Mouse (Mus musculus): ENCODE results near the gene Cyth3. TPM values are rescaled to one million over a fixed set of nuclear protein-coding genes. Genes with fewer than 3 reads are reported as not detected.

Cyth3 gene
- polyA plus RNA-seq, 1 experiment from 2014 or later: 29.1 TPM

GRCm38 (mm10) chr5:143620196-143620595 is 2.1 kb upstream of the Cyth3 start:
- Histone ChIP-seq H3K36me3 (ENCODE audit: control insufficient read depth, insufficient read depth, low read length) (no peaks in the 10 kb centered on the region), H3K4me2 (no peak overlapping the region), H3K9ac (ENCODE audit: low read depth, low read length) (no peak overlapping the region), H3K27me3 (ENCODE audit: control insufficient read depth, insufficient read depth, low read length) (no peaks in the 10 kb centered on the region), H3K27ac (ENCODE audit: low read depth, low read length) (no peak overlapping the region), H3K4me3 (ENCODE audit: low read depth, low read length) (no peak overlapping the region), H3K9me3 (replicated peaks; ENCODE audit: control insufficient read depth, low read length) (no peaks in the 10 kb centered on the region), H3K4me1 (ENCODE audit: control insufficient read depth, insufficient read depth, low read length) (peaks cover 38% of the 10 kb centered on the region)
- ATAC-seq (replicated peaks; ENCODE audit: insufficient number of reproducible peaks, low FRiP score, low TSS enrichment): no peak
- WGBS (ENCODE audit: insufficient replicate concordance): 12% methylated on average over 1 of the region's 1 CpGs

GRCm38 (mm10) chr5:143620941-143621340 is 1.3 kb upstream of the Cyth3 start:
- Histone ChIP-seq H3K36me3 (ENCODE audit: control insufficient read depth, insufficient read depth, low read length) (no peaks in the 10 kb centered on the region), H3K9me3 (replicated peaks; ENCODE audit: control insufficient read depth, low read length) (no peaks in the 10 kb centered on the region), H3K27ac (ENCODE audit: low read depth, low read length) (no peak overlapping the region), H3K27me3 (ENCODE audit: control insufficient read depth, insufficient read depth, low read length) (no peaks in the 10 kb centered on the region), H3K4me3 (ENCODE audit: low read depth, low read length) (no peak overlapping the region), H3K4me1 (ENCODE audit: control insufficient read depth, insufficient read depth, low read length) (peaks cover 45% of the 10 kb centered on the region), H3K9ac (ENCODE audit: low read depth, low read length) (no peak overlapping the region), H3K4me2 (no peak overlapping the region)
- WGBS (ENCODE audit: insufficient replicate concordance): 55% methylated on average over 13 of the region's 13 CpGs
- ATAC-seq (replicated peaks; ENCODE audit: insufficient number of reproducible peaks, low FRiP score, low TSS enrichment): no peak

- peak; percentile 66 for ATAC-seq (replicated peaks; ENCODE audit: insufficient number of reproducible peaks, low FRiP score, low TSS enrichment)
- Histone ChIP-seq H3K36me3 (ENCODE audit: control insufficient read depth, insufficient read depth, low read length) (no peaks in the 10 kb centered on the region), H3K4me1 (ENCODE audit: control insufficient read depth, insufficient read depth, low read length) (peaks cover 44% of the 10 kb centered on the region), H3K9me3 (replicated peaks; ENCODE audit: control insufficient read depth, low read length) (no peaks in the 10 kb centered on the region), H3K9ac (ENCODE audit: low read depth, low read length) (peak overlapping the region; percentile 86), H3K4me2 (peak overlapping the region; percentile 94), H3K4me3 (ENCODE audit: low read depth, low read length) (peak overlapping the region; percentile 93), H3K27me3 (ENCODE audit: control insufficient read depth, insufficient read depth, low read length) (no peaks in the 10 kb centered on the region), H3K27ac (ENCODE audit: low read depth, low read length) (peak overlapping the region; percentile 62; the same call in 1 of the 2 replicates)
- under 1% methylated on average over 40 of the region's 48 CpGs for WGBS (ENCODE audit: insufficient replicate concordance)
These were observed 440 bp downstream of the Cyth3 start for GRCm38 (mm10) chr5:143622623-143623150.

- no peak for ATAC-seq (replicated peaks; ENCODE audit: insufficient number of reproducible peaks, low FRiP score, low TSS enrichment)
- 59% methylated on average over 19 of the region's 19 CpGs for WGBS (ENCODE audit: insufficient replicate concordance)
- Histone ChIP-seq H3K9ac (ENCODE audit: low read depth, low read length) (peak overlapping the region; percentile 86), H3K27me3 (ENCODE audit: control insufficient read depth, insufficient read depth, low read length) (no peaks in the 10 kb centered on the region), H3K4me2 (peak overlapping the region; percentile 94), H3K9me3 (replicated peaks; ENCODE audit: control insufficient read depth, low read length) (no peaks in the 10 kb centered on the region), H3K4me3 (ENCODE audit: low read depth, low read length) (peak overlapping the region; percentile 93), H3K27ac (ENCODE audit: low read depth, low read length) (no peak overlapping the region; the same call in 1 of the 2 replicates), H3K36me3 (ENCODE audit: control insufficient read depth, insufficient read depth, low read length) (no peaks in the 10 kb centered on the region), H3K4me1 (ENCODE audit: control insufficient read depth, insufficient read depth, low read length) (peaks cover 36% of the 10 kb centered on the region)
These were observed 1.4 kb downstream of the Cyth3 start for GRCm38 (mm10) chr5:143623356-143624295.

- Histone ChIP-seq H3K4me3 (ENCODE audit: low read depth, low read length) (no peak overlapping the region), H3K36me3 (ENCODE audit: control insufficient read depth, insufficient read depth, low read length) (no peaks in the 10 kb centered on the region), H3K27ac (ENCODE audit: low read depth, low read length) (no peak overlapping the region), H3K9ac (ENCODE audit: low read depth, low read length) (no peak overlapping the region), H3K4me2 (no peak overlapping the region; the same call in 1 of the 2 replicates), H3K9me3 (replicated peaks; ENCODE audit: control insufficient read depth, low read length) (no peaks in the 10 kb centered on the region), H3K4me1 (ENCODE audit: control insufficient read depth, insufficient read depth, low read length) (peaks cover 32% of the 10 kb centered on the region), H3K27me3 (ENCODE audit: control insufficient read depth, insufficient read depth, low read length) (no peaks in the 10 kb centered on the region)
- no peak for ATAC-seq (replicated peaks; ENCODE audit: insufficient number of reproducible peaks, low FRiP score, low TSS enrichment)
- WGBS (ENCODE audit: insufficient replicate concordance): 85% methylated on average over 3 of the region's 3 CpGs
These were observed 2.2 kb downstream of the Cyth3 start for GRCm38 (mm10) chr5:143624449-143624848.

GRCm38 (mm10) chr5:143625497-143625896 is 3.2 kb downstream of the Cyth3 start:
- peaks cover 32% of the 10 kb centered on the region for H3K4me1 ChIP-seq (ENCODE audit: control insufficient read depth, insufficient read depth, low read length)
- no peak overlapping the region; the same call in 1 of the 2 replicates for H3K4me3 ChIP-seq (ENCODE audit: low read depth, low read length)
- H3K9ac ChIP-seq (ENCODE audit: low read depth, low read length): no peak overlapping the region; the same call in 1 of the 2 replicates
- no peaks in the 10 kb centered on the region for H3K27me3 ChIP-seq (ENCODE audit: control insufficient read depth, insufficient read depth, low read length)
- ATAC-seq (replicated peaks; ENCODE audit: insufficient number of reproducible peaks, low FRiP score, low TSS enrichment): no peak
- H3K4me2 ChIP-seq: peak overlapping the region; percentile 50
- peak overlapping the region; percentile 76 for H3K27ac ChIP-seq (ENCODE audit: low read depth, low read length)
- 0 out of 2 replicates have a peak, but pooled peaks cover 2% of the 10 kb centered on the region for H3K9me3 ChIP-seq (replicated peaks; ENCODE audit: control insufficient read depth, low read length)
- no peaks in the 10 kb centered on the region for H3K36me3 ChIP-seq (ENCODE audit: control insufficient read depth, insufficient read depth, low read length)
- WGBS (ENCODE audit: insufficient replicate concordance): 62% methylated on average over 12 of the region's 12 CpGs

- peak overlapping the region; percentile 76 for H3K27ac ChIP-seq (ENCODE audit: low read depth, low read length)
- WGBS (ENCODE audit: insufficient replicate concordance): 55% methylated on average over 11 of the region's 11 CpGs
- H3K9me3 ChIP-seq (replicated peaks; ENCODE audit: control insufficient read depth, low read length): 0 out of 2 replicates have a peak, but pooled peaks cover 2% of the 10 kb centered on the region
- peaks cover 26% of the 10 kb centered on the region for H3K4me1 ChIP-seq (ENCODE audit: control insufficient read depth, insufficient read depth, low read length)
- peak overlapping the region; percentile 36; the same call in 1 of the 2 replicates for H3K9ac ChIP-seq (ENCODE audit: low read depth, low read length)
- no peaks in the 10 kb centered on the region for H3K36me3 ChIP-seq (ENCODE audit: control insufficient read depth, insufficient read depth, low read length)
- ATAC-seq (replicated peaks; ENCODE audit: insufficient number of reproducible peaks, low FRiP score, low TSS enrichment): no peak
- H3K27me3 ChIP-seq (ENCODE audit: control insufficient read depth, insufficient read depth, low read length): no peaks in the 10 kb centered on the region
- no peak overlapping the region; the same call in 1 of the 2 replicates for H3K4me3 ChIP-seq (ENCODE audit: low read depth, low read length)
- H3K4me2 ChIP-seq: peak overlapping the region; percentile 50
These were observed 3.8 kb downstream of the Cyth3 start for GRCm38 (mm10) chr5:143625940-143626588.

- Histone ChIP-seq H3K4me3 (ENCODE audit: low read depth, low read length) (no peak overlapping the region), H3K27ac (ENCODE audit: low read depth, low read length) (no peak overlapping the region), H3K27me3 (ENCODE audit: control insufficient read depth, insufficient read depth, low read length) (no peaks in the 10 kb centered on the region), H3K9me3 (replicated peaks; ENCODE audit: control insufficient read depth, low read length) (0 out of 2 replicates have a peak, but pooled peaks cover 2% of the 10 kb centered on the region), H3K4me2 (no peak overlapping the region), H3K36me3 (ENCODE audit: control insufficient read depth, insufficient read depth, low read length) (no peaks in the 10 kb centered on the region), H3K4me1 (ENCODE audit: control insufficient read depth, insufficient read depth, low read length) (peaks cover 21% of the 10 kb centered on the region), H3K9ac (ENCODE audit: low read depth, low read length) (no peak overlapping the region)
- no peak for ATAC-seq (replicated peaks; ENCODE audit: insufficient number of reproducible peaks, low FRiP score, low TSS enrichment)
- 92% methylated on average over 6 of the region's 6 CpGs for WGBS (ENCODE audit: insufficient replicate concordance)
These were observed 5.3 kb downstream of the Cyth3 start for GRCm38 (mm10) chr5:143627507-143627906.

Measured in heart, embryonic 11.5 days (tissue).